Mouse (Mus musculus) lung, embryonic 16.5 days (tissue): Measurements from ENCODE around the gene Lamtor2. TPM values are rescaled to one million over a fixed set of nuclear protein-coding genes. Genes with fewer than 3 reads are reported as not detected.
A peak's percentile ranks its signal among the peaks of the same experiment; 100 is the strongest.
"Not testable (repeated sequence)": the region's sequence is repeated elsewhere in the genome, so short reads cannot be mapped to it uniquely, and the experiment has no call there.

Experiments used
- ATAC-seq: fragments of 200-750 bp; cut with Nextera tagmentation; 2 replicates; pipeline ENCODE4 v1.8.0; 2017; ENCODE audit warnings: low read depth, mild to moderate bottlenecking, moderate library complexity
- H3K27ac ChIP-seq: fragments of 300-500 bp; sonication (generic); 2 replicates; pipeline ENCODE4 v1.5.1; 2014; ENCODE audit warnings: mild to moderate bottlenecking, control low read depth, low read length
- H3K27me3 ChIP-seq: fragments of 300-500 bp; sonication (generic); 2 replicates; pipeline ENCODE4 v1.6.1; 2014; ENCODE audit warnings: low read depth, low read length, mixed read lengths; ENCODE audit not compliant: control insufficient read depth, insufficient read depth
- H3K36me3 ChIP-seq: fragments of 300-500 bp; sonication (generic); 2 replicates; pipeline ENCODE4 v1.6.1; 2014; ENCODE audit warnings: low read length; ENCODE audit not compliant: control insufficient read depth, insufficient read depth
- H3K4me1 ChIP-seq: fragments of 300-500 bp; sonication (generic); replicated peaks from 2 replicates; pipeline ENCODE4 v1.6.1; 2014; ENCODE audit warnings: low read length, mixed read lengths; ENCODE audit not compliant: control insufficient read depth, insufficient read depth
- H3K4me2 ChIP-seq: fragments of 300-500 bp; sonication (generic); 2 replicates; pipeline ENCODE4 v1.6.1; 2014; ENCODE audit warnings: low read depth, low read length, control low read depth
- H3K4me3 ChIP-seq: fragments of 300-500 bp; sonication (generic); 2 replicates; pipeline ENCODE4 v1.5.1; 2014; ENCODE audit warnings: mild to moderate bottlenecking, low read length, control low read depth
- H3K9ac ChIP-seq: fragments of 300-500 bp; sonication (generic); 2 replicates; pipeline ENCODE4 v1.6.1; 2014; ENCODE audit warnings: low read length, control low read depth
- H3K9me3 ChIP-seq: fragments of 300-500 bp; sonication (generic); 2 replicates; pipeline ENCODE4 v1.6.1; 2016; ENCODE audit warnings: low read length; ENCODE audit not compliant: control insufficient read depth
- WGBS: fragments of 180-500 bp; shearing (Covaris S2); extraction: QIAGEN DNeasy Blood & Tissue Kit; methylation state at CpG from one replicate; pipeline ENCODE4 v1.1.7; 2014; 5-methylcytosine and 5-hydroxymethylcytosine counted together
- polyA plus RNA-seq: library from polyadenylated mRNA; unstranded; fragments of >200 nt; fragmentation: Nextera tagmentation; extraction: Ambion mirVana; gene quantifications from 2 replicates; pipeline ENCODE4 v1.2.1, GENCODE M21; 2015

Lamtor2 gene
- polyA plus RNA-seq = 169 and 183 TPM in 2 replicates

- under 1% methylated on average over 48 of the region's 48 CpGs for WGBS
- H3K27me3 ChIP-seq = no peaks in the 10 kb centered on the region
- peak within 1 kb of the TSS; percentile 99 for H3K27ac ChIP-seq
- peaks cover 13% of the 10 kb centered on the region for H3K36me3 ChIP-seq
- H3K4me3 ChIP-seq = peak within 1 kb of the TSS; percentile 76
- peak within 1 kb of the TSS; percentile 95 for H3K9ac ChIP-seq
- H3K4me1 ChIP-seq = peaks cover 23% of the 10 kb centered on the region
- peak; percentile 91 for ATAC-seq
- peak within 1 kb of the TSS; percentile 76 for H3K4me2 ChIP-seq
- H3K9me3 ChIP-seq = no peaks in the 10 kb centered on the region
Measured at GRCm38 (mm10) chr3:88552676-88553524, at the start of gene Lamtor2. Gene Lamtor2, minus strand, starts transcription at chr3:88553074.

GRCm38 (mm10) chr3:88602466-88602865 is 49.6 kb upstream of the Lamtor2 start:
- H3K4me3 ChIP-seq = no peak overlapping the region
- no peak overlapping the region for H3K27ac ChIP-seq
- no peak overlapping the region for H3K4me2 ChIP-seq
- no peak for ATAC-seq
- no peaks in the 10 kb centered on the region for H3K27me3 ChIP-seq
- H3K9ac ChIP-seq = no peak overlapping the region
- H3K4me1 ChIP-seq = peaks cover 5% of the 10 kb centered on the region; the same call in 1 of the 2 replicates
- 73% methylated on average over 4 of the region's 4 CpGs for WGBS
- H3K9me3 ChIP-seq = no peaks in the 10 kb centered on the region
- H3K36me3 ChIP-seq = no peaks in the 10 kb centered on the region

GRCm38 (mm10) chr3:88596547-88596946 is 43.7 kb upstream of the Lamtor2 start:
- not testable (repeated sequence) for H3K27ac ChIP-seq, H3K27me3 ChIP-seq, H3K4me2 ChIP-seq, H3K36me3 ChIP-seq, H3K4me3 ChIP-seq, H3K9me3 ChIP-seq, ATAC-seq, H3K9ac ChIP-seq
- 78% methylated on average over 4 of the region's 4 CpGs for WGBS
- peaks cover 17% of the 10 kb centered on the region for H3K4me1 ChIP-seq

GRCm38 (mm10) chr3:88593893-88594580 is 41.2 kb upstream of the Lamtor2 start:
- H3K4me1 ChIP-seq = peaks cover 27% of the 10 kb centered on the region
- no peaks in the 10 kb centered on the region for H3K27me3 ChIP-seq
- H3K4me2 ChIP-seq = peak overlapping the region; percentile 40
- peak; percentile 75 for ATAC-seq
- no peaks in the 10 kb centered on the region for H3K36me3 ChIP-seq
- 20% methylated on average over 10 of the region's 10 CpGs for WGBS
- peak overlapping the region; percentile 19 for H3K4me3 ChIP-seq
- H3K9me3 ChIP-seq = no peaks in the 10 kb centered on the region
- H3K27ac ChIP-seq = peak overlapping the region; percentile 94
- no peak overlapping the region; the same call in 1 of the 2 replicates for H3K9ac ChIP-seq

GRCm38 (mm10) chr3:88592942-88593576 is 40.2 kb upstream of the Lamtor2 start:
- H3K36me3 ChIP-seq = 0 out of 2 replicates have a peak, but pooled peaks cover 2% of the 10 kb centered on the region
- H3K27me3 ChIP-seq = no peaks in the 10 kb centered on the region
- peak; percentile 39; the same call in 1 of the 2 replicates for ATAC-seq
- H3K9me3 ChIP-seq = no peaks in the 10 kb centered on the region
- H3K4me3 ChIP-seq = peak overlapping the region; percentile 22
- 0 out of 2 replicates have a peak overlapping the region, but pooled peaks have one; percentile 39 for H3K9ac ChIP-seq
- H3K4me2 ChIP-seq = peak overlapping the region; percentile 24
- H3K27ac ChIP-seq = peak overlapping the region; percentile 92
- WGBS = 58% methylated on average over 10 of the region's 10 CpGs
- peaks cover 27% of the 10 kb centered on the region for H3K4me1 ChIP-seq

GRCm38 (mm10) chr3:88591950-88592731 is 39.3 kb upstream of the Lamtor2 start:
- H3K4me2 ChIP-seq = peak overlapping the region; percentile 12
- no peaks in the 10 kb centered on the region for H3K27me3 ChIP-seq
- H3K36me3 ChIP-seq = peaks cover 5% of the 10 kb centered on the region; the same call in 1 of the 2 replicates
- peak overlapping the region; percentile 39; the same call in 1 of the 2 replicates for H3K9ac ChIP-seq
- peaks cover 27% of the 10 kb centered on the region for H3K4me1 ChIP-seq
- WGBS = 13% methylated on average over 9 of the region's 9 CpGs
- peak overlapping the region; percentile 25; the same call in 1 of the 2 replicates for H3K4me3 ChIP-seq
- H3K27ac ChIP-seq = peak overlapping the region; percentile 92
- no peaks in the 10 kb centered on the region for H3K9me3 ChIP-seq
- ATAC-seq = peak; percentile 29

- no peaks in the 10 kb centered on the region for H3K9me3 ChIP-seq
- H3K9ac ChIP-seq = 0 out of 2 replicates have a peak overlapping the region, but pooled peaks have one; percentile 25
- H3K4me1 ChIP-seq = peaks cover 27% of the 10 kb centered on the region
- peak overlapping the region; percentile 92 for H3K27ac ChIP-seq
- peak; percentile 60 for ATAC-seq
- no peak overlapping the region for H3K4me3 ChIP-seq
- H3K36me3 ChIP-seq = peaks cover 12% of the 10 kb centered on the region; the same call in 1 of the 2 replicates
- no peak overlapping the region for H3K4me2 ChIP-seq
- H3K27me3 ChIP-seq = no peaks in the 10 kb centered on the region
- 24% methylated on average over 3 of the region's 3 CpGs for WGBS
Measured at GRCm38 (mm10) chr3:88591044-88591443, 38.2 kb upstream of the Lamtor2 start.

- H3K4me2 ChIP-seq = no peak overlapping the region
- peaks cover 12% of the 10 kb centered on the region; the same call in 1 of the 2 replicates for H3K36me3 ChIP-seq
- peak overlapping the region; percentile 92 for H3K27ac ChIP-seq
- no peak for ATAC-seq
- no peak overlapping the region for H3K4me3 ChIP-seq
- peaks cover 27% of the 10 kb centered on the region for H3K4me1 ChIP-seq
- no peaks in the 10 kb centered on the region for H3K9me3 ChIP-seq
- WGBS = 24% methylated on average over 5 of the region's 5 CpGs
- no peaks in the 10 kb centered on the region for H3K27me3 ChIP-seq
- H3K9ac ChIP-seq = 0 out of 2 replicates have a peak overlapping the region, but pooled peaks have one; percentile 25
Measured at GRCm38 (mm10) chr3:88590246-88590645, 37.4 kb upstream of the Lamtor2 start.
